Mouse (Mus musculus) cerebellum, adult 9-11 months (tissue): ENCODE measurements around the gene Fam19a5.

Experiments used
- DNase-seq: peaks from one replicate; pipeline ENCODE4 v3.0.0; 2022

Fam19a5 gene

GRCm38 (mm10) chr15:87597149-87597548 lies 53.0 kb downstream of the Fam19a5 start:
- peak; percentile 58 for DNase-seq

GRCm38 (mm10) chr15:87597766-87598165 lies 53.7 kb downstream of the Fam19a5 start:
- DNase-seq: peak; percentile 51

GRCm38 (mm10) chr15:87598636-87599035 lies 54.5 kb downstream of the Fam19a5 start:
- DNase-seq: peak; percentile 50

GRCm38 (mm10) chr15:87603316-87603715 lies 59.2 kb downstream of the Fam19a5 start:
- DNase-seq: no peak

GRCm38 (mm10) chr15:87605504-87606280 lies 61.6 kb downstream of the Fam19a5 start:
- no peak for DNase-seq

GRCm38 (mm10) chr15:87606702-87607101 lies 62.6 kb downstream of the Fam19a5 start:
- DNase-seq: no peak

GRCm38 (mm10) chr15:87609236-87609635 lies 65.1 kb downstream of the Fam19a5 start:
- DNase-seq: no peak

GRCm38 (mm10) chr15:87623966-87624609 lies 80.0 kb downstream of the Fam19a5 start:
- peak; percentile 92 for DNase-seq

GRCm38 (mm10) chr15:87624610-87625091 lies 80.6 kb downstream of the Fam19a5 start:
- no peak for DNase-seq

- DNase-seq: peak; percentile 91
Measured at GRCm38 (mm10) chr15:87625236-87626023, 81.3 kb downstream of the Fam19a5 start.

- no peak for DNase-seq
Measured at GRCm38 (mm10) chr15:87635272-87635671, 91.2 kb downstream of the Fam19a5 start.

GRCm38 (mm10) chr15:87636407-87636806 lies 92.3 kb downstream of the Fam19a5 start:
- no peak for DNase-seq

GRCm38 (mm10) chr15:87637234-87637633 lies 93.1 kb downstream of the Fam19a5 start:
- DNase-seq: no peak

- DNase-seq: no peak
Measured at GRCm38 (mm10) chr15:87638270-87638669, 94.2 kb downstream of the Fam19a5 start.

GRCm38 (mm10) chr15:87646313-87647061 lies 102.4 kb downstream of the Fam19a5 start:
- DNase-seq: no peak

GRCm38 (mm10) chr15:87649651-87650050 lies 105.6 kb downstream of the Fam19a5 start:
- no peak for DNase-seq

- no peak for DNase-seq
Measured at GRCm38 (mm10) chr15:87654551-87654950, 110.5 kb downstream of the Fam19a5 start.

- no peak for DNase-seq
Measured at GRCm38 (mm10) chr15:87656496-87657155, 112.5 kb downstream of the Fam19a5 start.

GRCm38 (mm10) chr15:87659729-87660128 lies 115.6 kb downstream of the Fam19a5 start:
- DNase-seq: no peak

GRCm38 (mm10) chr15:87661954-87662353 lies 117.9 kb downstream of the Fam19a5 start:
- DNase-seq: no peak

GRCm38 (mm10) chr15:87666041-87666750 lies 122.1 kb downstream of the Fam19a5 start:
- peak; percentile 71 for DNase-seq
